Mouse (Mus musculus): Measurements from ENCODE around the gene Plk2.
"Not testable (repeated sequence)": the region's sequence is repeated elsewhere in the genome, so short reads cannot be mapped to it uniquely, and the experiment has no call there.

Gene Plk2

GRCm38 (mm10) chr13:110394291-110395178 is at the start of gene Plk2:
TSS of gene Plk2 (plus strand) at chr13:110395046.
- peak; percentile 89 to 93 for DNase-seq

- no peak for DNase-seq
Measured at GRCm38 (mm10) chr13:110346707-110347106, 48.1 kb upstream of the Plk2 start.

GRCm38 (mm10) chr13:110351051-110351450 is 43.8 kb upstream of the Plk2 start:
- DNase-seq, result no peak

- no peak for DNase-seq
Measured at GRCm38 (mm10) chr13:110356941-110357340, 37.9 kb upstream of the Plk2 start, which contains the start of gene Gapt. TSS of gene Gapt (minus strand) at chr13:110357199.

GRCm38 (mm10) chr13:110363722-110364121 is 31.1 kb upstream of the Plk2 start:
- no peak for DNase-seq

- no peak for DNase-seq
Measured at GRCm38 (mm10) chr13:110366477-110366876, 28.4 kb upstream of the Plk2 start.

GRCm38 (mm10) chr13:110367961-110368555 is 26.8 kb upstream of the Plk2 start:
- no peak for DNase-seq

- DNase-seq, result peak; percentile 8 to 31
Measured at GRCm38 (mm10) chr13:110368556-110369040, 26.2 kb upstream of the Plk2 start.

GRCm38 (mm10) chr13:110369673-110370072 is 25.2 kb upstream of the Plk2 start:
- no peak for DNase-seq

- no peak for DNase-seq
Measured at GRCm38 (mm10) chr13:110382447-110382901, 12.4 kb upstream of the Plk2 start.

- DNase-seq, result no peak
Measured at GRCm38 (mm10) chr13:110384514-110384913, 10.3 kb upstream of the Plk2 start.

GRCm38 (mm10) chr13:110392210-110392609 is 2.6 kb upstream of the Plk2 start:
- DNase-seq, result peak in 1 of 2 experiments; percentile 20

GRCm38 (mm10) chr13:110392631-110393030 is 2.2 kb upstream of the Plk2 start:
- DNase-seq, result no peak

GRCm38 (mm10) chr13:110395179-110395794 is 441 bp downstream of the Plk2 start:
- DNase-seq, result peak in 1 of 2 experiments; percentile 5

GRCm38 (mm10) chr13:110395916-110396685 is 1.3 kb downstream of the Plk2 start:
- DNase-seq, result no peak

- DNase-seq, result no peak
Measured at GRCm38 (mm10) chr13:110397750-110398149, 2.9 kb downstream of the Plk2 start.

- no peak for DNase-seq
Measured at GRCm38 (mm10) chr13:110398513-110399270, 3.8 kb downstream of the Plk2 start.

- DNase-seq, result no peak
Measured at GRCm38 (mm10) chr13:110401443-110401842, 6.6 kb downstream of the Plk2 start.

- no peak for DNase-seq
Measured at GRCm38 (mm10) chr13:110401877-110402276, 7.0 kb downstream of the Plk2 start.

- DNase-seq, result no peak
Measured at GRCm38 (mm10) chr13:110404059-110404458, 9.2 kb downstream of the Plk2 start.

- not testable (repeated sequence) for DNase-seq
Measured at GRCm38 (mm10) chr13:110404686-110405085, 9.8 kb downstream of the Plk2 start.

GRCm38 (mm10) chr13:110406152-110406551 is 11.3 kb downstream of the Plk2 start:
- no peak for DNase-seq
